In genomic region chr13:45925294-45925693, GRCm38 (mm10) we compare ENCODE assay signal across 17 mouse cellular contexts. TPM values are rescaled to one million over a fixed set of nuclear protein-coding genes. Genes with fewer than 3 reads are reported as not detected.
A peak's percentile ranks its signal among the peaks of the same experiment; 100 is the strongest.
DNase-seq lines count a peak whose midpoint lies in the region; ATAC-seq lines count a peak whose summit lies in the region.
"Had no signal": no experiment of that assay in that cellular context is flagged by ENCODE, and none has a peak within 500 bp of the region (broad histone marks: within the 10 kb centered on the region; RNA-seq: fewer than 3 reads in every experiment).

No protein-coding gene starts in this region.

- ATAC-seq in erythroblast, adult 5-6 weeks (replicated peaks; ENCODE audit: low FRiP score, poor library complexity, severe bottlenecking) = no peak
- peak; percentile 87 for ATAC-seq in granulocyte monocyte progenitor cell, adult 5-6 weeks (replicated peaks; ENCODE audit: poor library complexity, severe bottlenecking)
- ATAC-seq in megakaryocyte, adult 5-6 weeks (ENCODE audit: poor library complexity, severe bottlenecking) = peak; percentile 85
- ATAC-seq: forebrain, embryonic 14.5 days; intestine, embryonic 15.5 days had no signal

- H3K9me3 ChIP-seq in erythroblast, embryonic 14.5 days (ENCODE audit: control insufficient read depth, low read length) = no peaks in the 10 kb centered on the region
- H3K9me3 ChIP-seq: intestine, embryonic 15.5 days; limb, embryonic 10.5 days had no signal

- no peaks in the 10 kb centered on the region; the same call in 1 of the 2 replicates for H3K4me1 ChIP-seq in erythroblast, embryonic 14.5 days (ENCODE audit: control insufficient read depth)

- DNase-seq in ES-CJ7 (ENCODE audit: low read depth, low spot score) = peak; percentile 11
- no peak for DNase-seq in right cerebral cortex, postnatal 4 days
- no peak for DNase-seq in frontal cortex, postnatal 25 days (ENCODE audit: low spot score in 2 of 2)
- DNase-seq in urinary bladder, adult 18-20 months (ENCODE audit: low spot score in 2 of 2) = no peak
- DNase-seq: cerebellum, adult 18-20 months; embryo, embryonic 11 days; gastrocnemius, postnatal 14 days; heart, postnatal 14 days had no signal

- H3K36me3 ChIP-seq in erythroblast, embryonic 14.5 days (ENCODE audit: control insufficient read depth) = peaks cover 2% of the 10 kb centered on the region; the same call in 1 of the 2 replicates
- H3K36me3 ChIP-seq: intestine, embryonic 15.5 days; limb, embryonic 10.5 days had no signal

- H3K4me3 ChIP-seq in erythroblast, embryonic 14.5 days (replicated peaks) = peak overlapping the region; percentile 1
- H3K4me3 ChIP-seq: intestine, embryonic 15.5 days; limb, embryonic 10.5 days; myocyte had no signal

- no peaks in the 10 kb centered on the region for H3K27me3 ChIP-seq in erythroblast, embryonic 14.5 days (ENCODE audit: control insufficient read depth)
- H3K27me3 ChIP-seq: intestine, embryonic 15.5 days; Patski had no signal

RNA-seq across cellular contexts. Expression of gene Atxn1, which starts 39.5 kb away (rescaled TPM):
- 0.01 and 0.02 TPM in 2 replicates for polyA plus RNA-seq in erythroblast, embryonic 14.5 days (2012)
- under 0.01 and 2.9 TPM in 2 replicates for total RNA-seq in erythroblast, adult 5-6 weeks (2015; ENCODE audit: low replicate concordance)
- 2.2 and 2.4 TPM in 2 replicates for total RNA-seq in erythroblast, adult 5-6 weeks (2017; ENCODE audit: low replicate concordance)
- 26.9 and 35.7 TPM in 2 replicates for total RNA-seq in granulocyte monocyte progenitor cell, adult 5-6 weeks (2014; fragmentation: Nextera tagmentation)
- 6.0 and 11.9 TPM in 2 replicates for total RNA-seq in granulocyte monocyte progenitor cell, adult 5-6 weeks (2017)
- total RNA-seq in megakaryocyte, adult 5-6 weeks (2015) = 4.8 and 9.0 TPM in 2 replicates
- 5.9 and 22.2 TPM in 2 replicates for total RNA-seq in megakaryocyte, adult 5-6 weeks (2017)
